Mouse (Mus musculus) splenic B cell, adult 2 months (primary cell): ENCODE measurements around the gene Shtn1.

Experiments used
- DNase-seq: peaks from one replicate; pipeline ENCODE4 v3.0.0-alpha.2; 2011; ENCODE audit warnings: low read depth, low spot score
- H3K27me3 ChIP-seq: 2 replicates; pipeline ENCODE4 v1.6.1; 2012; ENCODE audit warnings: mild to moderate bottlenecking, low read length, moderate library complexity, mixed read lengths; ENCODE audit not compliant: control insufficient read depth, poor library complexity, insufficient read depth, severe bottlenecking
- H3K36me3 ChIP-seq: 2 replicates; pipeline ENCODE4 v1.6.1; 2012; ENCODE audit warnings: mild to moderate bottlenecking, low read length, moderate library complexity, mixed read lengths; ENCODE audit not compliant: control insufficient read depth, poor library complexity, insufficient read depth, severe bottlenecking

The Shtn1 gene

GRCm38 (mm10) chr19:59075472-59076101, at the start of gene Shtn1:
Gene Shtn1 (minus strand): TSS chr19:59076100.
- no peaks in the 10 kb centered on the region for H3K36me3 ChIP-seq
- DNase-seq, result no peak
- H3K27me3 ChIP-seq, result peaks cover 2% of the 10 kb centered on the region; the same call in 1 of the 2 replicates

GRCm38 (mm10) chr19:59114152-59114551, 38.3 kb upstream of the Shtn1 start:
- Histone ChIP-seq H3K27me3 (no peaks in the 10 kb centered on the region), H3K36me3 (no peaks in the 10 kb centered on the region)
- DNase-seq, result no peak

- no peaks in the 10 kb centered on the region for H3K27me3 ChIP-seq
- DNase-seq, result no peak
- H3K36me3 ChIP-seq, result no peaks in the 10 kb centered on the region
Observed at GRCm38 (mm10) chr19:59109937-59110336, 34.0 kb upstream of the Shtn1 start.

GRCm38 (mm10) chr19:59098315-59098714, 22.4 kb upstream of the Shtn1 start:
- H3K27me3 ChIP-seq, result no peaks in the 10 kb centered on the region; the same call in 1 of the 2 replicates
- no peak for DNase-seq
- H3K36me3 ChIP-seq, result no peaks in the 10 kb centered on the region

GRCm38 (mm10) chr19:59092295-59092694, 16.4 kb upstream of the Shtn1 start:
- H3K36me3 ChIP-seq, result no peaks in the 10 kb centered on the region
- DNase-seq, result no peak
- H3K27me3 ChIP-seq, result no peaks in the 10 kb centered on the region; the same call in 1 of the 2 replicates

GRCm38 (mm10) chr19:59090337-59090736, 14.4 kb upstream of the Shtn1 start:
- no peaks in the 10 kb centered on the region for H3K27me3 ChIP-seq
- no peaks in the 10 kb centered on the region for H3K36me3 ChIP-seq
- no peak for DNase-seq

GRCm38 (mm10) chr19:59084296-59084695, 8.4 kb upstream of the Shtn1 start:
- H3K27me3 ChIP-seq, result no peaks in the 10 kb centered on the region
- no peaks in the 10 kb centered on the region for H3K36me3 ChIP-seq
- no peak for DNase-seq

- Histone ChIP-seq H3K36me3 (no peaks in the 10 kb centered on the region), H3K27me3 (peaks cover 2% of the 10 kb centered on the region; the same call in 1 of the 2 replicates)
- DNase-seq, result no peak
Observed at GRCm38 (mm10) chr19:59076131-59076530, 231 bp upstream of the Shtn1 start.

- no peak for DNase-seq
Observed at GRCm38 (mm10) chr19:59074841-59075471, 944 bp downstream of the Shtn1 start.

GRCm38 (mm10) chr19:59074381-59074780, 1.5 kb downstream of the Shtn1 start:
- DNase-seq, result no peak
- Histone ChIP-seq H3K27me3 (peaks cover 2% of the 10 kb centered on the region; the same call in 1 of the 2 replicates), H3K36me3 (no peaks in the 10 kb centered on the region)

More at GRCm38 (mm10) chr19:59074841-59075471, 944 bp downstream of the Shtn1 start:
- Histone ChIP-seq H3K27me3 (peaks cover 2% of the 10 kb centered on the region; the same call in 1 of the 2 replicates), H3K36me3 (no peaks in the 10 kb centered on the region)

GRCm38 (mm10) chr19:59073006-59073405, 2.9 kb downstream of the Shtn1 start:
- no peaks in the 10 kb centered on the region for H3K36me3 ChIP-seq
- DNase-seq, result no peak
- H3K27me3 ChIP-seq, result peaks cover 2% of the 10 kb centered on the region; the same call in 1 of the 2 replicates

GRCm38 (mm10) chr19:59071979-59072378, 3.9 kb downstream of the Shtn1 start:
- Histone ChIP-seq H3K27me3 (peaks cover 2% of the 10 kb centered on the region; the same call in 1 of the 2 replicates), H3K36me3 (no peaks in the 10 kb centered on the region)
- DNase-seq, result no peak

- Histone ChIP-seq H3K36me3 (no peaks in the 10 kb centered on the region), H3K27me3 (no peaks in the 10 kb centered on the region)
- no peak for DNase-seq
Observed at GRCm38 (mm10) chr19:59071396-59071795, 4.5 kb downstream of the Shtn1 start.

- Histone ChIP-seq H3K27me3 (no peaks in the 10 kb centered on the region), H3K36me3 (no peaks in the 10 kb centered on the region)
- no peak for DNase-seq
Observed at GRCm38 (mm10) chr19:59067652-59068051, 8.2 kb downstream of the Shtn1 start.

- DNase-seq, result no peak
- Histone ChIP-seq H3K36me3 (no peaks in the 10 kb centered on the region), H3K27me3 (no peaks in the 10 kb centered on the region)
Observed at GRCm38 (mm10) chr19:59066670-59067069, 9.2 kb downstream of the Shtn1 start.
